Mouse (Mus musculus) embryonic facial prominence, embryonic 14.5 days (tissue): ENCODE data around the gene Wdr27. TPM values are rescaled to one million over a fixed set of nuclear protein-coding genes. Genes with fewer than 3 reads are reported as not detected.

Source experiments
- ATAC-seq: fragments of 200-750 bp; cut with Nextera tagmentation; 2 replicates; pipeline ENCODE4 v1.8.0; 2017; ENCODE audit warnings: low read depth, moderate number of reproducible peaks, moderate TSS enrichment
- DNase-seq: peaks from one replicate; pipeline ENCODE4 v3.0.0-alpha.2; 2015; ENCODE audit warnings: low spot score
- H3K27ac ChIP-seq: fragments of 300-500 bp; sonication (generic); replicated peaks from 2 replicates; pipeline ENCODE4 v1.5.1; 2014; ENCODE audit warnings: low read depth, mild to moderate bottlenecking, low read length, moderate library complexity
- H3K27me3 ChIP-seq: fragments of 300-500 bp; sonication (generic); replicated peaks from 2 replicates; pipeline ENCODE4 v1.6.1; 2014; ENCODE audit warnings: low read length; ENCODE audit not compliant: control insufficient read depth, insufficient read depth
- H3K36me3 ChIP-seq: fragments of 300-500 bp; sonication (generic); 2 replicates; pipeline ENCODE4 v1.6.1; 2014; ENCODE audit warnings: low read length, mixed read lengths; ENCODE audit not compliant: control insufficient read depth, insufficient read depth
- H3K4me1 ChIP-seq: fragments of 300-500 bp; sonication (generic); 2 replicates; pipeline ENCODE4 v1.6.1; 2014; ENCODE audit warnings: antibody characterized with exemption, low read length; ENCODE audit not compliant: control insufficient read depth, insufficient read depth
- H3K4me2 ChIP-seq: fragments of 300-500 bp; sonication (generic); 2 replicates; pipeline ENCODE4 v1.6.1; 2014; ENCODE audit warnings: low read depth, mild to moderate bottlenecking, low read length, moderate library complexity, mixed read lengths
- H3K4me3 ChIP-seq: fragments of 300-500 bp; sonication (generic); 2 replicates; pipeline ENCODE4 v1.5.1; 2014; ENCODE audit warnings: low read depth, mild to moderate bottlenecking, low read length
- H3K9ac ChIP-seq: fragments of 300-500 bp; sonication (generic); 2 replicates; pipeline ENCODE4 v1.6.1; 2014; ENCODE audit warnings: low read depth, mild to moderate bottlenecking, low read length, moderate library complexity, mixed read lengths
- H3K9me3 ChIP-seq: fragments of 300-500 bp; sonication (generic); 2 replicates; pipeline ENCODE4 v1.6.1; 2016; ENCODE audit warnings: low read length; ENCODE audit not compliant: control insufficient read depth
- WGBS: fragments of 180-500 bp; shearing (Covaris S2); extraction: QIAGEN DNeasy Blood & Tissue Kit; methylation state at CpG from one replicate; pipeline ENCODE4 v1.1.7; 2014; 5-methylcytosine and 5-hydroxymethylcytosine counted together
- polyA plus RNA-seq: library from polyadenylated mRNA; unstranded; fragments of >200 nt; fragmentation: Nextera tagmentation; extraction: Ambion mirVana; gene quantifications from 2 replicates; pipeline ENCODE4 v1.2.1, GENCODE M21; 2014

The Wdr27 gene
- polyA plus RNA-seq, 1 experiment from 2014 or later = 8.3 TPM

DNA sequence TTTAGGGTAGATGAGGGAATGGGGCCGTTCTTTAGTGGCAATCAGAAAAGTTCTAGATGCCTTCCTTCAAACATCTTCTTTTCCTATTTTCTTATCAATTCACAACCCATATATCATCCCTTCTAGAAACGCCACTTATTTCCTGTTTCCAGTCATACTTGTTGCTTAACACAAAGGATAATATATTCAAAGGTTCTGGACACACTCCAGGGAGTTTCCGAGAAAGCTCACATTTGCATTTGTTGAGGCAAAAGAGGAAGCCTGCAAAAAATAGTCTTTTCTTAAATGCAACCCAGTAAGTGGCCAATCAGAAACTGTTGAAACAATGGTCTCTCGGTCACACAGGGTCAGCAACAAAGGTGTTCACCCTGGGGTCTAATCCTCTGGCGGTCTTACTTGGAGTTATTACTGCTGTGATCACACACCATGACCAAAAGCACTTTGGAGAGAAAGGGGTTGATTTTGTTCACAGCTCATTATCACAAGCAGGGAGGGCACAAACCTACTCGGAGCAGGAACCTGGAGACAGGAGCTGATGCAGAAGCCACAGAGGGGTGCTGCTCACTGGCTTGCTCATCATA, 116.2 kb downstream of the Wdr27 start:
- no peak overlapping the region for H3K27ac ChIP-seq
- DNase-seq (peak; percentile 45), ATAC-seq (no peak)
- H3K4me3 ChIP-seq = no peak overlapping the region
- no peak overlapping the region for H3K4me2 ChIP-seq
- H3K27me3 ChIP-seq = no peaks in the 10 kb centered on the region
- no peaks in the 10 kb centered on the region for H3K4me1 ChIP-seq
- H3K9me3 ChIP-seq = no peaks in the 10 kb centered on the region
- H3K36me3 ChIP-seq = no peaks in the 10 kb centered on the region
- H3K9ac ChIP-seq = no peak overlapping the region
- WGBS = 69% methylated on average over 6 of the region's 6 CpGs

DNA sequence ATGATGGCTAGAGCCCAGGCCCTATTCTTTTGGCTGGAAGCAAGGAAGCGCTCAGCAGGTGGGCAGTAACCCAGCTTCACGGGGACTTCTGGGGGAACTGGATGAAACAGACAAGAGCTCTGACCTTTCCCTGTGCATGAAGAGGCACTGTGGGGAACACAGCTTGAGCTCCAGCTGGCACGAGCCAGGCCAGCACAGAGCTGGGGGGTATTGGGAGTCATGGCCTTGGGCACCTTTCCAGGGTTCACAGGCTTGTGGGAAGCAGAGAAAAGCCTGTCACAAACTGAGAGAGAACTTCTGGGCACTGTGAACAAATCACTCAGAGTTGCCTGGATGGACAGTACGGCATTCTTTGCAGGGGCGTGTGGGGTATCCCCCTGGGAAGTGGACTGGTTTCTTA, 118.0 kb downstream of the Wdr27 start:
- no peak overlapping the region for H3K9ac ChIP-seq
- no peak overlapping the region for H3K4me3 ChIP-seq
- H3K4me1 ChIP-seq = no peaks in the 10 kb centered on the region
- no peaks in the 10 kb centered on the region for H3K36me3 ChIP-seq
- WGBS = 56% methylated on average over 5 of the region's 5 CpGs
- H3K4me2 ChIP-seq = no peak overlapping the region
- H3K27ac ChIP-seq = no peak overlapping the region
- no peak for DNase-seq
- H3K9me3 ChIP-seq = no peaks in the 10 kb centered on the region
- ATAC-seq = no peak
- no peaks in the 10 kb centered on the region for H3K27me3 ChIP-seq

DNA sequence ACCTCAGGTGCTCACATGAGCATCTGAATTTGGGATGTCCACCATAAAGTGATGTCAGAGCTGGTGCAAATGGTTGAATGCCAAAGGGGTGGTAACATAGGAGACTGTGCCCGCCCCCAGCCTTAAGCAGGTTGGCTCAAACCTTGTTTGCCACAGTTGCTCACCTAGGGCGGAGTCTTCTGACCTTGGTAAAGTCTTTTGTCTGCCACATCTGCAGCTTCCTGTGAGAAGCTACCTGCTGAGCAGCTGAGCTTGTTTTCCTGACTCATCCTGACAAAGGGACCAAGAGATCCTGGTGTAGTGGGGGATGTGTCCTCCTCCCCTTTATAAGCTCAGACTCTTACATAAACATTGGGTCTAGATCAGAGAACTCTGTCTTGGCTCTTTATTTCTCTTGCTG, 125.0 kb downstream of the Wdr27 start:
- Histone ChIP-seq H3K4me3 (no peak overlapping the region), H3K36me3 (no peaks in the 10 kb centered on the region), H3K4me1 (no peaks in the 10 kb centered on the region), H3K4me2 (no peak overlapping the region), H3K9ac (no peak overlapping the region), H3K27me3 (no peaks in the 10 kb centered on the region), H3K9me3 (no peaks in the 10 kb centered on the region), H3K27ac (no peak overlapping the region)
- no peak for DNase-seq
- WGBS = 78% methylated on average over 2 of the region's 2 CpGs
- ATAC-seq = no peak

DNA sequence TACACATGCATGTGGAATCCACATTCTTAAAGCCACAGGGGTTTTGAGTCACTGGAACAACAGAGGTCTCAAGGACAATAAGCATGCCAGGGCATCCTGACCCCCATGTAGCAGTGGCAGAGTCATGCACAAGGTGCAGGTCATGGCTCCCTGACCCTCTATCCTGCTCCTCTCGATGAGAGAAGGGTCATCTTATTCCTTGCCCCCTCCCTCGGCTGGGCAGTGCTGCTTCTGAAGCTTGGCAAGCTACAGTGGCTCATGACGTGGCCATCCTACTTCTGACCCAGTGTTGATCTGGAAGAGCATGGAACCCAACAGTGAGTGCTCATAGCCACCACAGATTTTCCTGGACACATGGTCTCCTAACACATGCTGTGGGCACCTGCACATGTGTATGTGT, 126.9 kb downstream of the Wdr27 start:
- DNase-seq (no peak), ATAC-seq (no peak)
- no peaks in the 10 kb centered on the region for H3K9me3 ChIP-seq
- H3K36me3 ChIP-seq = no peaks in the 10 kb centered on the region
- no peak overlapping the region for H3K4me2 ChIP-seq
- WGBS = 81% methylated on average over 3 of the region's 3 CpGs
- H3K4me1 ChIP-seq = no peaks in the 10 kb centered on the region
- H3K27me3 ChIP-seq = no peaks in the 10 kb centered on the region
- no peak overlapping the region for H3K4me3 ChIP-seq
- no peak overlapping the region for H3K9ac ChIP-seq
- no peak overlapping the region for H3K27ac ChIP-seq

DNA sequence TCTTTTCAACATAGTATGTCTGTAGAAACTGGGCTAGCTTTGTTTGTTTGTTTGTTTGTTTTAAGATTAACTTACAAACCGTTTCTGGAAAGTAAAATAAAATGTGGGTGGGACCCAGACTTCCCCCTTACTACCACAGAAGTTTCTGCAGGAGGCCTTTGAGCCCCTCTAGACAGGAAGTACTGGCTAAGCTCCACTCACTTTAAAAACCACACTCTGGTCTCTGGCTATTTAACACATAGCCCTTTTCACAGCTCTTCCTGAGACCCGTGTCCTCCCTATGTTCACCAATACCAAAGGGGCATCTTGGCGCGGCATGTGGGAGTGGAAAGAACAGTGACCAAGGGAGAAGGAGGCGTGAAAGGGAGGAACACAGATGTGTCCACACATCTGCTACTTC, 127.7 kb downstream of the Wdr27 start:
- no peak overlapping the region for H3K27ac ChIP-seq
- ATAC-seq = no peak

DNA sequence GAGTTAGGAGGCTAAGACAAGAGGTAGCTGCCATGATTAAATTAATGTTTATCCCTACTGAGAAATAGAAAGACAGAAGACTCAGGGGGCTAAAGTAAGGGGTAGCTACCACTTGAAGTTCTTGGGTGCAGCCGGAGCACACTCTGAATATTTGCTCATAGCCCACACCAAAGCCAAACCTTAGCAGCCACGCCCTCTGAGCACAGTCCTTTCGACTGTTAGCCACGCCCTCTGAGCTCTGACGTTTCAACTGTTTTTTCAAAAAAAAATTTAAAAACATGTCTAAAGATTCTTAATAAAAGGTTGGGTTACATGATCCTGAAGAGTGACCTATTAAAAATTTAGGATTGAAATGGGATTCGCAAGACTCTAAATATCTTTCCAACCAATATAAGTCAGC, 130.3 kb downstream of the Wdr27 start:
- no peak overlapping the region for H3K9ac ChIP-seq
- ATAC-seq = no peak
- 79% methylated on average over 6 of the region's 6 CpGs for WGBS
- no peaks in the 10 kb centered on the region for H3K9me3 ChIP-seq
- no peak overlapping the region for H3K4me2 ChIP-seq
- no peak overlapping the region for H3K4me3 ChIP-seq
- H3K27me3 ChIP-seq = 0 out of 2 replicates have a peak, but pooled peaks cover 3% of the 10 kb centered on the region
- H3K4me1 ChIP-seq = no peaks in the 10 kb centered on the region
- H3K36me3 ChIP-seq = no peaks in the 10 kb centered on the region
- 0 out of 2 replicates have a peak overlapping the region, but pooled peaks have one; percentile 19 for H3K27ac ChIP-seq
- DNase-seq = no peak

More for the DNA sequence above, 127.7 kb downstream of the Wdr27 start:
- H3K9me3 ChIP-seq = no peaks in the 10 kb centered on the region
- 0 out of 2 replicates have a peak, but pooled peaks cover 3% of the 10 kb centered on the region for H3K27me3 ChIP-seq
- no peak overlapping the region for H3K4me2 ChIP-seq
- WGBS = 72% methylated on average over 5 of the region's 5 CpGs
- no peak for DNase-seq
- no peaks in the 10 kb centered on the region for H3K36me3 ChIP-seq
- H3K9ac ChIP-seq = no peak overlapping the region
- no peaks in the 10 kb centered on the region for H3K4me1 ChIP-seq
- no peak overlapping the region for H3K4me3 ChIP-seq

DNA sequence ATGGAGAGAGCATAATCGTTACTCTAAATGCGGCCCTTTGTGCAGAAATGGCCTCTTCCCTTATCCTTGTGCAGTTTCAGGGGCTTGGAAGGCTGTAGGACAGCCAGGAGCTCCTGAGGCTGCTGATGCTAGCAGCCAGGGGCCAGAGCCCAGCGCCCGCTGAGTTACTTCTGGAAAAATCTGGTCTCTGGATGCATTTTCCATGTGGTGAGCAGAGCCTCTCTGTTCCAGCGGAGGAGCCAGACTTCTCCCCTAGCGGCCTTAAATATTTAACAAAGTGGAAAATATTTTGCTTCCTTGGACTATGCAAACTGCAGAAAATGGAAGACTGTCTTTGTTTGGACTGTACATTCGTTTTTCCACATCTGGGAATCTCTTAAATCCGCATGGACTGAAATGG, 130.9 kb downstream of the Wdr27 start:
- Histone ChIP-seq H3K27ac (peak overlapping the region; percentile 19; the same call in 1 of the 2 replicates), H3K4me2 (no peak overlapping the region), H3K9ac (no peak overlapping the region), H3K9me3 (no peaks in the 10 kb centered on the region), H3K4me3 (no peak overlapping the region), H3K27me3 (0 out of 2 replicates have a peak, but pooled peaks cover 3% of the 10 kb centered on the region), H3K36me3 (no peaks in the 10 kb centered on the region), H3K4me1 (no peaks in the 10 kb centered on the region)
- DNase-seq (peak; percentile 34), ATAC-seq (no peak)
- WGBS = 73% methylated on average over 8 of the region's 8 CpGs

DNA sequence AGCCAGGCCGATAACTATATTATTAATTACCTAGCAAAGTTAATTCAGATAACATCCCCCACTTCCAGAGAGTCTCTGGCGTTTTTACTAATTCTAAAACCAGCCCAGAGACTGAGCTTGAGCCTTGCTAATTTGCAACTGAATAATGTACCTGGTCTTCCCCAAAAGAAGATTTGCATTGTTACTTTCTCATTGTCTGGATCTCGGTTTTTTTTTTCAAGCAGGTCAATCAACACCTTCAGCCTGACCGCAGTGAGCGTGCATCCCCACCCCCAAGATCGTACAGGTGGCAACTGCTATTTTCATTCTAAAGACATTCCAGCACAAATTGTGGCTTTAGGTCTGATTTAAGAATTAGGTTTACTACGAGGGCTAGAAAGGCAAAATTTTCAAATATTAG, 136.2 kb downstream of the Wdr27 start:
- Histone ChIP-seq H3K36me3 (no peaks in the 10 kb centered on the region), H3K4me2 (no peak overlapping the region), H3K4me1 (no peaks in the 10 kb centered on the region), H3K27me3 (0 out of 2 replicates have a peak, but pooled peaks cover 3% of the 10 kb centered on the region), H3K9me3 (no peaks in the 10 kb centered on the region), H3K27ac (no peak overlapping the region), H3K4me3 (no peak overlapping the region), H3K9ac (no peak overlapping the region)
- ATAC-seq (no peak), DNase-seq (no peak)
- 90% methylated on average over 7 of the region's 7 CpGs for WGBS

DNA sequence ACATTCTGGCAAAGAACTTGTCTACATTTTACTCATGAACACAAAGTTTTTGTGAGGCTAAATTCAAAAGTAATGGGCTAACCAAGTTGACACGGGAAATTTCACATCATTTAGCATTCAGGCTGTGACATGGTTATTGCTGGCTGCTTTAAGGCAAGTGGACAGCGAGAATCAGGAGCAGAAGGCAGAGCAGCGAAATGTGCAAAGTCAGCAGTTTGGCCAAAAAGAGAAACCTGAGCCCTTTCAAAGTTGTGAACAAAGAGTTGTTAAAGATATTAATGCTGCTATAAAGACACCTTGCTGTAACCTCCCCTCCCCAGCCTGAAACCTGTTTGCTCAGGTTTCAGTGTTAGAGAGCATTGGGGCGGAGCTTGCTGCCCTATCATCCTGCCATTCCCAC, 143.7 kb downstream of the Wdr27 start:
- no peaks in the 10 kb centered on the region; the same call in 1 of the 2 replicates for H3K4me1 ChIP-seq
- no peak overlapping the region for H3K4me2 ChIP-seq
- 84% methylated on average over 4 of the region's 4 CpGs for WGBS
- H3K9ac ChIP-seq = no peak overlapping the region
- no peak overlapping the region for H3K27ac ChIP-seq
- DNase-seq (no peak), ATAC-seq (no peak)
- 0 out of 2 replicates have a peak, but pooled peaks cover 5% of the 10 kb centered on the region for H3K9me3 ChIP-seq
- no peak overlapping the region for H3K4me3 ChIP-seq
- no peaks in the 10 kb centered on the region for H3K36me3 ChIP-seq
- H3K27me3 ChIP-seq = no peaks in the 10 kb centered on the region
